Mouse (Mus musculus) kidney, adult 2 months (tissue): ENCODE measurements around the gene Nfam1.

ENCODE experiments used
- CTCF ChIP-seq: fragments of 200-500 bp; conservative IDR thresholded peaks from 2 replicates; pipeline ENCODE4 v1.5.1; 2011; ENCODE audit warnings: low read depth, mild to moderate bottlenecking, control low read depth, low read length, moderate library complexity, mixed read lengths; ENCODE audit not compliant: insufficient read depth, insufficient read length
- POLR2A ChIP-seq: fragments of 200-500 bp; IDR thresholded peaks from one replicate; pipeline ENCODE4 v1.6.1; 2011; ENCODE audit warnings: low read depth, low read length, control low read depth

DNA sequence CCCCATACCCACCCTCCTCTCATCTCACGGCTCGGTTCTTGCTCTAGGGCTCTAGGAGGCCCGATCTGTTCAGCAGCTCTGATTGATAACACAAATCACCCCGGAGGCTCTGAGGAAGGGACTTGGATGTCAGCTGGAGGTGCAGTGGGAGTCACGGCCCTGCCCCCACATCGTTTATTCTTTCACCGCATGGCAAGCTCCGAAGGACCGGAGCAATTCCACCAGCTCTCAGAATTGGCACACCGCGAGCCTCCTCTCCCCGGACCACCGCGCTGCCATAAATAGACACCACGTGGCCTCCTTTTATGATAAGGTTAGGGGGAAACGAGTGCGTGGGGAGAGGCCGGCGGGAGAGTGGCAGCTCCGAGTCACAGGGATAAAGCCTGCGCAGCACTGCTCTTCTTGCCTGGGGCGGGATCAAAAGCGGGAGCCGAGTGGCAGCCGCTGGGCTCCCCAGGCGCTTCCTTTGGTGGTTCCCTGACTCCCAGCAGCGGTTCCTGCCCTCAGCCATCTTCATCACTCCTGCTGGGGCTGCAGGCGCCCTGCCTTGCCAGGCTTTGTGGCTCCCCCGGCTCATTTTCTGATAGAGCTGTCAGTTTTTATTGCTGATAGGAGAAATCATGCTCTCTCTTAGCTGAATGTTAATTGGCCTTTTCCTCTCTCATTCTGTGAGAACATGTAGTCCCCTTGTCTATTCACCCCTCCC is 23.4 kb upstream of the Nfam1 start:
- TF ChIP-seq POLR2A (no peak), CTCF (no peak)
